Mouse (Mus musculus): ENCODE measurements around the gene Wipi2.

DNA sequence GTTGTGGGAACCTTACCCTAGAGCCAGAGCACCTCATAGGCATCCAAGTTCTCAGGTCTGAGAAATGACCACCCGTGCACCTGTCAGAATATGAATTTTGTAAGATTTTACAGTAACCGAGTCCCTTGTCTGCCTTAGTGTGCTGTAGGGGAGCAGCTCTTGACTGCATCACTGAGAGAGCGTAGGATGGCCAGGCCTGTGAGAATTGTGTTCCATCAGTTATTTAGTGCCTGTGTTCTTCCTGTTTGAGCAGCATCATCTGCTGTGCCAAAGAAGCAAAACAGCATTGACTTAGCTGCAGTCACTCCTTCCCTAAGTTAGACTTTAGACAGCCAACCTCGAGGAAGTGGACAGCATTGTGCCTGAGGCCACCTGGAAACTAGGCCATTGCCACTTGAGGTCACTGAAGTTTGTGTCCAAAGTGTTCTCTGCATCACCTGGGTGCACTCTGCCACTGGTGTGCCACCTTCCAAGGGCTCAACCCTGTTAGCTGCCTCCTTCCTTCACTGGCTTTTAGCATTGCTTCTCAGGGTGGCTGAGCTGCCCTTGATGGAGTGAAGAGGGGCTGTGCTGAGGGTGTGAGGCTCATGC, 22.1 kb downstream of the Wipi2 start:
- no peak for TF ChIP-seq HCFC1 (IDR thresholded peaks at IDR 0.05; ENCODE audit: borderline replicate concordance, insufficient read depth, low read length)
- no peak for TF ChIP-seq CHD2 (IDR thresholded peaks at IDR 0.05; ENCODE audit: low read depth, low read length)
- no peak for TF ChIP-seq MAFK (IDR thresholded peaks at IDR 0.05; ENCODE audit: insufficient read depth, low read depth, low read length)
